Mouse (Mus musculus) WW6 (cell line): ENCODE results near the gene Aspg.
A peak's percentile ranks its signal among the peaks of the same experiment; 100 is the strongest.

Source experiments
- DNase-seq: peaks from one replicate; pipeline ENCODE4 v3.0.0-alpha.2; 2013; ENCODE audit warnings: low read depth, low spot score

The Aspg gene

DNA sequence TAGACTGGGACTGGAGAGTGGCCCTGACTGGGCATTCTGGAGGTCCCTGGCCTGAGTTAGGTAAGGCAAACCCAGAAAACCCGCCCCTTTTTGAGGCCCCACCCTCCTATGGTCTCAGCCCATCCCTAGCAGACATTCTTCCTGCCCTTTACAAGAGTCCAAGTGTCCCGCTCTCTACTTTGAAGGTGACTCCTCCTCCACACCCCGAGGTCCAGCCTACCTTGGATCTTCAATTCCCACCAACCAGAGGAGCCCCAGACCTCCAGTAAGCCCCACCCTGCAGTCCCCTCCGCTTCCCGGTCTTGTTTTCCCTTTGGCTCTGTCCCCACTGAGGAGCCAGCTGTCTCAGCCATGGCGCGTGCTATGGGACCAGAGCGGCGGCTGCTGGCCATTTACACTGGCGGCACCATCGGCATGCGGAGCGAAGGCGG is at the start of gene Aspg:
Gene Aspg (plus strand): TSS at position 139 of the 431 bp plus-strand sequence.
- no peak for DNase-seq

DNA sequence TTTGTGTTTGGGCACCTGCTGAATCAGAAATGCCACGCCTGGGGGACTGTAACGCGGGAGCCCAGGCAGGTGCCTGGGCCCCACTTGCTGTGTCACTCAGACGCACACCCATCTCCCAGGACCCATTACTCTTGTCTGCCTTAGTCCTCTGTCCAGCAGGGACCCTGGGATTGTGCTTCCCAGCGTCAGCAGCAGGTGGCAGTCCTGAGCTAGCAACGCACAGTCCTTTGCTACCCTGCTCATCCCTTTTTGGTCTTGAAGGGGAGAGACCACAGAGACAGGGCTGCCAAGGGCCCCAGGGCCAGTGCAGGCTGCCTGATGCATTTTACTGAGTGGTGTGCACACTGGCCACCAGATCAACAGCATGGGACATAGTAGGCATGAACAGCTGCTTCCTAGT is 28.8 kb upstream of the Aspg start:
- peak; percentile 57 for DNase-seq

DNA sequence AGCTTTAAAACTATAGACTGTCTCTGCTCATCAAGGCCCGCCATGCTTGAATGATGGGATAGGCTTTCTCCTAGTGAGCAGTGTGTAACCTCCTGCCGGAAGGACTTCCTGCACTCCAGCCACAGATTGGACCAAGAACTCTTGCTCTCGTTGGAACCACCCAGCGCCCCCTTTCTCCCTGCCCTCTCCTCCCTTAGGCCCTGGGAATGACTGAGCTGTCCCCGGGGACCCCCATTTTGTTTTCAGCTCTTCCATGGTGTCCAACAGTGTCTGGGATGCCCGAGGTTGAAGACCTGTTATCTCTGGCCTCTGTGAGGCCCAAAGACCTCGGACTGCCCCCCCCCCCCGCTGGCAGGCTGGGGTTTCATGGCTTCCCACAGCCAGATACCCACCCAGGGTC is 26.6 kb upstream of the Aspg start:
- DNase-seq = no peak

DNA sequence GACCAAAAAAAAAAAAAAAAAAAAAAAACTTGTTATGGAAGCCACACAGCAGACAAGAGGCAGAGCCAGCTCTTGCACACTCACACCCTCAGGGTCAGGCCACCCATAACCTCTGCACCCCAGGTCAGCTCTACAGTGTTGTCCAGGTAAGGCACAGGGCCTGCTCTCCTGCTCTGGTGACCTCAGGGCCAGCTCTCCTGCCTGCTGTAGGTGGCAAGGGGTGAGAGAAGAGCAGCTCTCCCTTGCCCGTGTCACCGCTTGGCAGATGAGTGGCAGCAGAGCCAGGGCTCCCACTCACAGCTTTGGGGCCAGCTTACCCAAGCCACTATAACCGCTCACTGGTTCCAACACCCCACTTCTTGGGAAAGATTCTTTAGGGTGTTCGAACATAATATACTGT is 25.6 kb upstream of the Aspg start:
- no peak for DNase-seq

DNA sequence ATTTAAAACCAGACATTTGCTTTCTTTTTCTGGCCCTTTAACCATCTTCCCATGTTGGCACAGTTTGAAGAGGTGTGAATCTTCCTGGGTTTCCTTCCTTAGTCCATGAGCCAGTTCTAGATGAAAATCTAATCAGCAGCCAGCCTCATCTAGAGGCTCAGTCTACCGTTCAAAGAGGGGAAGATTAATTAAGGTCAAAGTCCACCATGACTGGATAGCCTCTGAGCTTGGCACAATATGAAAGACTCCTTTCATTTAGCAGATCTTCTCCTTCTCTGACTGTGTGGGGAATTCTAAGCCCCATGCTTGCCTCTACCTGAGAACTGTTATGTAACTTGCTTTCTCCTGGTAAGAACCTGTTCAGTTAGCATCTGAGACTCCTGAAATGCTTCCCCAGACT is 24.2 kb upstream of the Aspg start:
- DNase-seq = no peak

DNA sequence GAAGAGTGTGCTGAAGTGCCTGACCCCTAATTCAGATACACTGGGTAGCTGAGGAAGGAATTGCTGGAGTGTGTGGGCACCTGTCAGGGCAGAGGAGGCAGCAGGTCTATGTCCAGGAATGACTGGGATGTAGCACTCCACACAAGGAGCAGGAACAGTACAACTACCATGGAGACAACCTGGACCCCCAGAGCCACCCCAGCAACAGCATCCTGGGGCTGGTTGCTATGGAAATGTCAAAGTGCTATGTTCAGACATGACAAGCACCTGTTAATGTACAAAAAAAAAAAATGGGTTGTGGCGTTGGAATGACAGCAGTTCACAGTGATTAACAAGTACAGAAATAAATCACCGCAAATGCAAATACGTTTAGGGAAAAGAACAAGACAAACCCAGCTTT is 20.2 kb upstream of the Aspg start:
- DNase-seq = no peak

DNA sequence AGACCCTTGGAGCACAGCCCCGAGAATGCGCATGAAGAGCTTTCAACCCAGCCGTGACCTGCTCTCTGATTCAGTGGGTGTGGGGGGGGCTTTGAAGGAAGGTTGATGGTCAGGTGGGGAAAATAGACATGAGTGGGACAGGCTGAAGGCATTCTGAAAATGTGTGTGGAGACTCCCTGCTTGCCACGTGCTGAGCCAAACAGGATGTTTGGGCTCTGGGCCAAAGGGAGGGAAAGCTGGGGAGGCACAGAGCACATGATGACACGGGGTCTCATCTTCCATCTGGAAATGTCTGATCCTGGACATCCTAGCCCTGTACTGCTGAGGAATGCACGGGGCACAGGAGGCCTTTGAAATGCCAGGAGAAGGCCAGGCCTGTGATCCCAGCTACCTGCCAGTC is 19.8 kb upstream of the Aspg start:
- no peak for DNase-seq

DNA sequence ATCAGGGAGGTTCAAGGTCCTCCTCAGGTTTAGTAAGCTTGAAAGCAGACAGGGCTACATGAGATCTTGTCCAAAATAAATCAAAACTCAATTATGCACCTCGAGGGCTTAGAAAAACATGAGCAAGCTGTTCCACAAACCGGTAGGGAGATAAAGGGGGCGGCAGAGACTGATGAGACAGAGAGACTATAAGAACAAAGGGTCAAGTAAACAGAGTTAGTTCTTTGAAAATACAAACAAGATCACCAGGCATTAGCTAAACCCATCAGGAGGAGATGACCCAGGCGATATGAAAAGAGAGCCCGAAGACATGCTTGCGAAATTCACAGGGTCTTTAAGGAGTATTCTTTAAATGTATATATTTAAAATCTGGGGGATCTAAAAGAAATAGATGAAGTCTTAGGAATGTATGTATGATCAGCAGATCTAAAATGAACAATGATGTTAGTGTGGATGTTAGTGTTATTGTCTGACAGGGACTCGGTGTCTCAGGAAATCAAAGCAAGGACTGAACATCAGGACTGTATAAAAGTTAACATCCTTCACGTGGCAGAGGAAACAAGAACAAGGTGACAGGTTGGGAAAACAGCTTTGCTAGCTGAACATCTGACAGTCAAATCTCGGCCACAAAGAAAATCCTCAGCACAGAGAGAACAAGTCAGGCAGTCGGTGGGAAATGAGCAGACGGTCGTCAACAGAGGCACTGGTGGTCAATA is 17.7 kb upstream of the Aspg start:
- no peak for DNase-seq

DNA sequence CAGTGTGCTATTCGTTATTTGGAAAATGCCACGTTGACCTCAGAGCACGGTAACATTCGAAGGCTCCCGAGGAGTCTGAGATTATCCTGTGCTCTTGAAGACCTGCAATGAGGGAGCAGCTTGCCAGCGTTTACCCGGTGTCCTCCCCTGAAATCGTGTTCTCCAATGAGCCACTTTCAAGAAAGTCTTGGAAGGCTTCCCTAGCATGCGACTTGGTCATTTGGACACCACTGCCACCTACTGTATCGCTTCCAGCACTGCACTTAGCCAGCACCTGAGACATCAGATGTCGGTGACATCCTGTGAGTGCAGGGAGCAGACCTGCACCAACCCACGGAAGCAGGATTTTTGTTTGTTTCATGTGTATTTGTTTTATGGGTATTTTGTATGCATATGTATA is 15.4 kb upstream of the Aspg start:
- no peak for DNase-seq

DNA sequence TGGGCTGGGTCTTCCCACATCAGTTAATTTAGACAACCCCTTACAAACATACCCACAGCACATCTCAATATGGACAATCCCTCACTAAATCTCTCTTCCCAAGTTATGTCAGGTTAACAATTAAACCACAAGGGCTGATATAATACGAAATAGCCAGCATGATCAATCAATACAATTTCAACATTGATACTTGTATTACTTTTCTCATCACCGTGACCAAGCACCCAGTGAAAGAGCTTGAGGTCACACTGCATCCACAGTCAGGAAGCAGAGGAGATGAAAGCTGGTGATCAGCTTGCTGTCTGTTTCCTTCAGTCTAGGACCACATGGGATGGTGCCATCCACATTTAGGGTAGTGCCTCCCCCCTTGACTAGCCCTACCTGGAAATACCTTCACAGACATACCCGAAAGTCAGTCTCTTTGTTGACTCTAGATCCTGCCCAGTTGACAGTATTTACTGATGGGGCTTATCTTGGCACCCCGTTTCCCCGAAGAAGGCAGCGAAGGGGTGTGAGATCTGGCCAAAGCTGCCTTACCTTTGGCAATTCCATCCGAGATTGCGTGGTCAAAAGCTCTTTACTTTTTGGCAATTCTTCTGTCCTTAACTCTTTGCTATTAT is 12.1 kb upstream of the Aspg start:
- no peak for DNase-seq

DNA sequence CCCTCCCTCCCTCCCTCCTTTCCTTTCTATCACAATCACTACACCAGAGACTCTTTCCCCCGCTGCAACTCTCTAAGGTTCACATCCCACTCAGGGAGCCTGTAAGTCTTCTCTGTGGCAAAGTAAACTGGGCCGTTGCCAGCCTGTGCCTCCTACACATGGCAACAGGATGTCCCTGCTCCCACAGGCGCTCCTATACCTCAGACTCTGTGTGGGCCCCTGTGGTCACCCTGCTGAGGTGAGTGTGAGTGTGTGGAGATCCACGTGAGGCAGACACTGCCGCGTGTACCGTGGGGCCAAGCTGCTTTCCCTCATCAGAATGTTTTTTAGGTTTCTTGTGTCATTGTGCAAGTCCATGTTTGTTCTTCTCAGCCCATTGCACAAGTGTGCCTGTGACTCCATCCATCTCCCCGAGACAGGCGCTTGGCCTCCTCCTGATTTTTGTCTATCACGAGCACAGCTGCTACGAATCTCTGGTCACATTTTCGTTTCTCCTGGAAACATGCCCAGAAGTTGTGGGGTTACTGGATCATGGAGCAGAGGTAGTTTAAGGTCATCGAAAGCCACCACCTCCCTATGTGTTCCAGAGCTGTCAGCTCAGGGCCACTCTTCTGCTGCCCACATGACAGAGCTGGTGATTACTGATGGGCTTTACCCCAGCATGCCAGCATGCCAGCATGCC is 10.3 kb upstream of the Aspg start:
- no peak for DNase-seq

DNA sequence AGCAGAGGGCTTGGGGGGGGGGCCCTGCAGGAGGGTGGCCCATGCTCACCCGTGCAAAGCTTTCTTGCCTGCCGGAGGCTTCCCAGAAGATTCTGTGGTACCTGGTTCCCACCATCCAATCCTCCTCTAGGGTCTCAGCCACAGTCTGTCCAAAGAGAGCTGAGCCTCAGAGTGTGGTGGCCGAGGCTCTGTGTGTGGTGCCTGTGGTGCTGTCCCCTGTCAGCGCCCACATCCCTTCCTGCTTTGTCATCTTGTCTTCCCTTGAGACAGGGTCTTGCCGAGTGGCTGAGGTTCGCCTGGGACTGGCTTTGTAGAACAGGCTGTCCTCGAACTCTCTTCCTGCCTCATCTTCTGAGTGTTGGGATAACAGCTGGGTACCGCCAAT is 9.8 kb upstream of the Aspg start:
- DNase-seq = no peak

DNA sequence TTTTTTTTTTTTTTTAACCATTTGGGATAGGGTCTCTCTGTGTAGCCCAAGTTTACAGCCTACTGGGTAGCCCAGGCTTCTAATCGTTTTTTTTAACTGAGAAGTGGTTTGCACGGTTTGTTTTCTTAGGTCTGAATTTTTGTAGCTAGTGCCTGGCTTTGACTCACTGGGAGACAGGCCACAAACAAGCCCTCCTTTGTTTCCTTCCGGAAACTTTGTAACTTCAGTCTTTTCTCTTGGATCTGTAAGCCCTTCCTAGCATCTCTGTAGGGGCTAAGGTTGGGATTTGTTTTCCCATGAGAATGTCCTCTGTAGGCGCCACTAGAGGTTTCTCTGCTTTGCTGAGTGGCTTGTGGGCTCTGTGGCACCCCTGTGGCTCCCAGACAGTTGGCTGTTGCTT is 6.4 kb upstream of the Aspg start:
- DNase-seq = no peak

DNA sequence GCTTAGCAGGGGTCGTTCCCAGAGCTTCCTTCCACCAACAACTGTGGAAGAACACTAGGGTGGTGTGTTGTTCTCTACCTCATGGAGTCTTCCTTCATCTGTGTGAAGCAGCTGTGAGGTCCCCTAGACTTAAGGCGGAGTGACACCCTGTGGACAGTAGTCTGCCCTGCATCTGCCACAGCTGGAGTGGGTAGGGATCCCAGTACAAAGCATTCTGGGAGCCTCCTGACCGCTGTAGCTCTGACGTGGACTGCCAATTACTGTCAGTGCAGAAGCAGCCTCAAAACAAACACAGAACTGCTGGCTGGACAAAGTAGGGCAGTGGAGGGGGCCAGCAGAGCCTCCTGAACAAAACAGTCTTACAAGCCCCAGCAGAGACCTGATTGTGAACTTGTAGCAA is 5.4 kb upstream of the Aspg start:
- no peak for DNase-seq

DNA sequence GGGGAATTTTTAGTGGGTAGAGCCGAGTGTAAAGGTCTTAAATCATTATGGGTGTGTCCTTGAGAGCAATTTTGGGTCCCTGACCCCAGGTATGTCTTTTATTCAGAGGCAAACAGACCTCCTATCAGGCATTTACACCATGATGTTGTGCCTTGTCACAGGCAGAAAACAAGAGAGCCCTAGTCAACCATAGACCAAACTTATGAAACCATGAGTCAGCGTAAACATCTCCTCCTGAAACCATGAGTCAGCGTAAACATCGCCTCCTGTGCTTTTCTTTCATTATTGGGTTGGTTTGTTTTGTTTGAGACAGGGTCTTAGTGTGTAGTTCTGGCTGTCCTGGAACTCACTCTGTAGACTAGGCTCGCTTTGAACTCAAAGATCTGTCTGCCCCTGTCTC is 3.3 kb upstream of the Aspg start:
- DNase-seq = no peak

DNA sequence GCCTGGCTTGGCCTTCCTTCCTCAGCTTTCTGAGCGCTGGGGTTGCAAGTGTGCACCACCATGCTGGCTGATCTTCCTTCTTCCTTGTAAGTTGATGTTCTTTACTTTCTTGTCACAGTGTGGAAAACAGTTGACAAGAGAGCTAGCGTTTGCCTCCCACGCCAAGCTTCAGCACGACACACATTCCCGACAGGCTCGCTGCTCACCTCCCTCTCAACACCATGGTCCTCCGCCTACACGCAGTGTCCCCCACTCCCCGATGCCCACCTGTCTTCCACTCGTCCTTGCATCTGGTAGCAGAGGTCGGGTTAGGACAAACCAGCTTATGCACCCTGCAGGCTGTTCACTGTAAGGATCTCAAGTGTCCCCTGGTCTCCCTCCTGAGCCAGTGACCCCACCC is 1.6 kb upstream of the Aspg start:
- DNase-seq = no peak

DNA sequence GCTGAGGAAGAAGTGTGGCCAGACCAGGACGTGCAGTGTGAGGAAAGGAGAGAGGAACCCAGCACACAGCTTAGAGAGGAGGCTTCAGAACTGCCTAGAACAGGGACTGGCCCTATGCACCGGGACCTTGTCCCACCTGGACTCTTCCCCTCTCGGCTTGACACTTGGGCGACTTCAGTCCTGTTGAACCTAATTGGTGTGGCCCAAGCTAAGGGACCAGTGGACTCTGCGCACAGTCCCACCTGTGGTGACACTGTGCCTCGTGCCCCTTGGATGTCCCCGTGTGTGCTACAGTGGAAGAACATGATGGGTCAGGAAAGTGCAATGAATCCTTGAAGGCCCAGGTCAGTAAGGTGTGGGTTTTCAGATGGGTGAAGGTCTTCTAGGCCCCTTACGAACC is 1.2 kb downstream of the Aspg start:
- DNase-seq = no peak

DNA sequence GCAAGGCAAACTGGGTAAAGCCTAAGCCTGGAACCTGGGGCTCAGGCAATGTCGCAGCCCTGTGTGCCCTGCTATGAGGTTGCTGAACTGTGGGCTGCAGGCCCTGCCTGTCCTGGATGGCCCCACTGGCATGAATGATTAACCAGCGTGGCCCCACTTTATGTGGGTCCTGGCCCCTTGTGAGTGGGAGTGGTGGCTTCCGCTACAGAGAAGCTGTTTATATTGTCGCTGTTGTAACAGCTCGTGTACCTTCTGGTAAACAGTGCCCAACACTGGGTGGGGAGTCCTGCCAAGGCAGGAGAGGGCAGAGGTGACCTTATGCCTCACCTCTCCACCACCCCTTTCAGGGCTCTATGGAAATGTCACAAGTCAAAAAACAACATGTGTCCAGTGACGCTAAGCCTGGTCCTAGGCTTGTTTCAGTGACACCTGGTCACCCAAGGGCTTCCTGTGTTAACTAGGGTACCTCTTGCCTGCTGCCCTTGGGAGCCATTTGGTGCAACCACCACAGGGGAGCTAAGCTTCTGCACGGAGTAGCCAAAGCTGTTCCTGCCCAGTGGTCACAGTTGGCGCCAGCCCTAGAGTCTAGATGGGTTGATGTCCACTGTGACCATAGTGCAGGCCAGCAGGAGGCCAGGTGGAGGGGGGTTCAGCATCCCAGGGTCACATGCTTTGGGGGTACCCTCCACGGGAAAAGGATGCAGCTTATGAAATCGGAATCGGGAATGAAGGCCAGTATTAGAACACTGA is 2.4 kb downstream of the Aspg start:
- no peak for DNase-seq

DNA sequence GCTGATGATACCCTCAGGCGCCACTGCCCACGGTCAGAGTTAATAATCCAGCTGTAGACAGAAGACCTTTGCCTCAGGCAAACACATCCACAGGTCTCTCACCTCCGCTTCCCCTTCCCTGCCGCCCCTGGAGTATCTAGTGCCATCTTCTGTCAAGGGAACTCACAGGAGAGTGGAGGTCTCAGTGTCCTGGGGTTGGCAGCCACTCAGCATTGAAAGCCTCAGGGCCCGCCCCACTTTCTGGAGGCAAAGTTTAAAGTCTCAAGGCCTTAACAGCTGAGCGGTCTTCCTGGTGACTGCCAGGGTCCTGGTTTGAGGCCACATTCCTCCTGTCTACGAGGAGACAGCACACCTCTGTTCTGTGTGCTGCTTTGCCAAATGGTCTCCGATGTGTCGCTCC is 3.2 kb downstream of the Aspg start:
- DNase-seq = no peak

DNA sequence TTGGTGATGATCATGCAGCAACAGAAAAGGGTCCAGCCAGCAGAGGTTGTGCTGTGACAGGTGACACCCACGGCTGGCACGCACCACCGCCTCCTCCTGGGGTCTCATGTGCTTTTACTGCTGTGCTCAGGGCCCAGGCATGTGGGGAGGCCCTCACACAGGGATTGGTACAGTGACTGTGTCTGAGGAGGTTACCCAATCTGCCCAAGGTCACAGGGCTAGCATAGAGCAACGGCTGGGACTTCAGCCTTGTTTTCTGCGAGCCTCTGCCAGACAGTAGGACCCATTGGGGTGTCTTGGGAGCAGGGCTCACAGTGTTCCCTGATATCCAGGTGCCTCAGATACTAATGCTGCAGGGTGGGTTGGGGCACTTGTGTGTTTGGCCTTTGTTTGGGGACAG is 4.8 kb downstream of the Aspg start:
- no peak for DNase-seq

DNA sequence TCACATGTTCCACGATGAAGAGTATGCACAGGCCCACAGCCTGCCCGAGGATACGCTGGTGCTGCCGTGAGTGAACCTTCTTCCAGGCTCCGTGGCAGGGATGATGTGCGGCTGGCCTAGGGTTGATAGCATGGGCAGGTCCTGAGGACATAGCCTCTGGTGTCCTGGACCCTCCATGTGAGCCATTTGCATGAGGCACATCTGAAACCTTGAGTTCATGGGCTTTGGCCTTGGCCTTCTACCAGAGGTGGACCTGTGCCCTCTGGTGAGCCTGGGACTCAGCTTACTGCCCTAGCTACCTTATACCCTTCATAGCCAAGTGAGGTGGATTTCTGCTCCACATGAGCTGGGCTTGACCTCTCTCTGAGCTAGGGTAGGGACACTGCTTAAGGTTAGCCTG is 5.8 kb downstream of the Aspg start:
- DNase-seq = no peak

DNA sequence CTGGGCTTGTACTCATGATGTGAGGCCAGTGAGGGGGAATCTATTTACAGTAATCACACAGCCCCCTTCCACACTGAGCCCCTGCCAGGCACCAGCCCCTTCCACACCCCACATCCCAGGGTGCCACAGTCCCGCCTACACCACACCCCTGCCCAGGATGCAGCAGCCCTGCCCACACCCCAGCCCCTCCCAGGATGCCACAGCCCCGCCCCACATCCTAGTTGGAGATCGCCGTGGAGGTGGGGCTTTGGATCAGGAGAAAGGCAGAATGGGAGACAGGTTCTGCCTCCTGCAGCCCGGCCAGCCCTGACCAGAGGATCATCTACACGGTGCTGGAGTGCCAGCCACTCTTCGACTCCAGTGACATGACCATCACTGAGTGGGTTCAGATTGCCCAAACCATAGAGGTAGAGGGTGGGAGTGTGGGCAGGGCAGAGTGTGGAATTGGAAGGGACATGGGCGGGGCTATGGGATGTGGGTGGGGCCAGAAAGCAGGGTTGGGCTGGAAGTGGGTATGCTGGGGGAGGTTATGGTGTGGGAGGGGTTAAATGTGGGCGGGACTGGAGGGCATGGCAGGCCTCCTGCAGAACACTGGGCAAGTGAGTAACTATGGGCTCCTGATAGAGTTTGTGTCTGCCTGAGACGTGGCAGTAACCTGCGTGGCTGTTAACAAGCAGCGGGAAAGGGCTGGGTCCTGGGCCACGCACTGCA is 6.4 kb downstream of the Aspg start:
- no peak for DNase-seq
